Mouse (Mus musculus) T-helper 2 cell (primary cell): ENCODE results near the gene Shisal2b.

Experiments
- in situ Hi-C: fragments of 300-600 bp; cut with MboI, MseI; formaldehyde crosslinking; loops from one replicate; pipeline ENCODE4 v1.15.1; 2025; ENCODE audit warnings: high pct_unique_total_duplicates

Shisal2b gene

GRCm38 (mm10) chr13:104816635-104817571 lies 46.8 kb downstream of the Shisal2b start, which contains the start of gene Cwc27:
Cwc27 (minus strand) TSS chr13:104817142.
- in situ Hi-C loops, result loop anchor here (5.0 kb wide), 1 partner anchor 105 kb away; no protein-coding TSS in a partner anchor

GRCm38 (mm10) chr13:104816270-104816634 lies 47.4 kb downstream of the Shisal2b start:
- in situ Hi-C loops, result loop anchor here (5.0 kb wide), 1 partner anchor 106 kb away; no protein-coding TSS in a partner anchor

DNA sequence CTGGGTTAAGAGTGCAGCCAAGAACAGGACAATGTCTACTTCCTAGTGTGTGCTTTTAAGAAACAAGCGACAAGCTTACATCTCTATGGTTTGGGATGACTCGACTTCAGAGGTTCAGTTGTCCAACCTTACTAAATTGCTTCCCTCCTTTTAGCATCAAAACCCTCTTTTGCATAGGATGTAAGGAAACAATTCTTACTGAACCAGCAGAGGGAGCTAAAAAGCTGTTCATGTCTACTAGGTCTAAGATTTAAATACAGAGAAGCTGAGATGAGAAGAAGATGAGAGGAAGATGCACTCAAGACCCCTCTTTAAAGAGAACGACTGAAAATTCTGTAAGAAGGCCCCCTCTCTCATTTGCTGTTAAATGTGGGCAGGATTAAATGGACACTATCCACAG lies 58.0 kb downstream of the Shisal2b start:
- in situ Hi-C loops, result no loop called here

DNA sequence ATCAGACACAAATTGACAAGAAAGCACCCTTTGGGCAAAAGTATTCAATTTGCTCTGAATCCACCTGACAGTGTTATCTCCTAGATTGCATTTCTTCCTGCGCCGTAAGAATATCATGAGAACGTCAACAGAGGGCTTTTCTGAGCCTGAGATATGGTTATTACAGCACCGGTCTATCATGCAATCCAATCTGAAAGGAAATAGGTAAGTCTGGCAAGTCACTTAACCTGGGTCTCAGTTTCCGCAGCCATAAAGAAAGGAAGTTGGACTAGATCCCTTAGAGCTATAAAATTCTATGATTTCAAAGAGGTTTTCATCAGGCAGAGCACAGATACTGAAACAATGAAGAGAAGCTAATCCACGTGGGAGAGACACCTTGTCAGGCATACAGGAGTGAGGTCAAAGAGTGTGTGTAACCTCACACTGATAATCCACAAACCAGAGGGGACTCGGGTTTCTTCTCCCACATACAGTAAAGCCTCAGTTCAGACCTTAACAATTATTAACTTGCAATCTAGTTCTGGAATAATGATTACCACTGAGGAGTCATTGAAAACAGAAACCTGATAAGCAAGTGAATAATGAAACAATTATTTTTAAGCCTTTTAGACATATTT lies 64.0 kb downstream of the Shisal2b start:
- in situ Hi-C loops, result loop anchor here (25.0 kb wide), 2 partner anchors 187 to 512 kb away; partner anchors contain the start of gene Adamts6

DNA sequence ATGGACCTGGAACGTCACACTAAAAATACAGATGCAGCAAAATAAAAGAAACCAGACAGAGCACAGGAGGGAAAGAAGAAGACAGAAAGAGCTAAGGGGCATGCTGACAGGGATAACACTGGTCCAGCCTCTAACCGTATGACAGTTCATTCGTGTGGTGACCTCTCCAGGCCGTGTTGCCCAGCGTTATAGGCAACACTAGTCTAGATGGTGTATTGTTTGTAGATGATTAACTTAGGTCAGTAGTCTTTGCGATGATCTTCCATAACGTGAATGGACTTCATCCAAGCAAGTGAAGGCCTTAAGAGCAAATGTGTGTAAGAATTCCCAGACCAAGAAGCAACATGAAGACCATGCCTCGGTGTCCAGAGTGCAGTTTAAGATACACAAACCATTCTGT lies 64.6 kb downstream of the Shisal2b start:
- in situ Hi-C loops, result loop anchor here (25.0 kb wide), 2 partner anchors 187 to 512 kb away; partner anchors contain the start of gene Adamts6
